Mouse (Mus musculus): ENCODE results near the gene Olfr516.

Olfr516 gene

GRCm38 (mm10) chr7:108850429-108850828 lies at the start of gene Olfr516:
Olfr516 (minus strand) TSS chr7:108850529.
- no peak for DNase-seq (ENCODE audit: low spot score in 2 of 2)

GRCm38 (mm10) chr7:108894320-108894719 lies 44.0 kb upstream of the Olfr516 start, which contains the start of gene Olfr519:
Olfr519 (minus strand) TSS chr7:108894420.
- no peak for DNase-seq (ENCODE audit: low spot score in 2 of 2)

GRCm38 (mm10) chr7:108884906-108885305 lies 34.6 kb upstream of the Olfr516 start, which contains the start of gene Olfr518:
Olfr518 (minus strand) TSS chr7:108885006.
- no peak for DNase-seq (ENCODE audit: low spot score in 2 of 2)

GRCm38 (mm10) chr7:108872279-108872678 lies 21.9 kb upstream of the Olfr516 start, which contains the start of gene Olfr517:
Olfr517 (minus strand) TSS chr7:108872379.
- no peak for DNase-seq (ENCODE audit: low spot score in 2 of 2)

- DNase-seq (ENCODE audit: low spot score in 2 of 2), result no peak
These were observed 24.4 kb downstream of the Olfr516 start, which contains the start of gene Olfr514 for GRCm38 (mm10) chr7:108825897-108826296. Olfr514 (minus strand) TSS chr7:108825997.

- peak in 1 of 2 experiments; percentile 3 for DNase-seq (ENCODE audit: low spot score in 2 of 2)
These were observed 35.6 kb downstream of the Olfr516 start for GRCm38 (mm10) chr7:108814593-108815215.

- no peak for DNase-seq (ENCODE audit: low spot score in 2 of 2)
These were observed 53.0 kb downstream of the Olfr516 start for GRCm38 (mm10) chr7:108797205-108797933.
